Mouse (Mus musculus) neural tube, embryonic 14.5 days (tissue): ENCODE measurements around the gene Mef2c. TPM values are rescaled to one million over a fixed set of nuclear protein-coding genes. Genes with fewer than 3 reads are reported as not detected.

Source experiments
- ATAC-seq: fragments of 200-750 bp; cut with Nextera tagmentation; 2 replicates; pipeline ENCODE4 v1.8.0; 2017; ENCODE audit warnings: low read depth, mild to moderate bottlenecking, moderate TSS enrichment, moderate library complexity
- H3K27ac ChIP-seq: fragments of 300-500 bp; sonication (generic); 2 replicates; pipeline ENCODE4 v1.5.1; 2014; ENCODE audit warnings: low read depth, mild to moderate bottlenecking, control low read depth, low read length, moderate library complexity, mixed read lengths
- H3K27me3 ChIP-seq: fragments of 300-500 bp; sonication (generic); 2 replicates; pipeline ENCODE4 v1.6.1; 2014; ENCODE audit warnings: low read length; ENCODE audit not compliant: control insufficient read depth, insufficient read depth
- H3K36me3 ChIP-seq: fragments of 300-500 bp; sonication (generic); 2 replicates; pipeline ENCODE4 v1.6.1; 2014; ENCODE audit warnings: low read length, mixed read lengths; ENCODE audit not compliant: control insufficient read depth, insufficient read depth
- H3K4me1 ChIP-seq: fragments of 300-500 bp; sonication (generic); 2 replicates; pipeline ENCODE4 v1.6.1; 2014; ENCODE audit warnings: low read length; ENCODE audit not compliant: control insufficient read depth, insufficient read depth
- H3K4me2 ChIP-seq: fragments of 300-500 bp; sonication (generic); 2 replicates; pipeline ENCODE4 v1.6.1; 2014; ENCODE audit warnings: mild to moderate bottlenecking, low read depth, low read length, control low read depth
- H3K4me3 ChIP-seq: fragments of 300-500 bp; sonication (generic); 2 replicates; pipeline ENCODE4 v1.5.1; 2014; ENCODE audit warnings: low read depth, low read length, control low read depth, mixed read lengths
- H3K9ac ChIP-seq: fragments of 300-500 bp; sonication (generic); replicated peaks from 2 replicates; pipeline ENCODE4 v1.6.1; 2014; ENCODE audit warnings: low read depth, mild to moderate bottlenecking, control low read depth, low read length, mixed read lengths
- H3K9me3 ChIP-seq: fragments of 300-500 bp; sonication (generic); 2 replicates; pipeline ENCODE4 v1.6.1; 2016; ENCODE audit warnings: low read length; ENCODE audit not compliant: control insufficient read depth
- WGBS: fragments of 180-500 bp; shearing (Covaris S2); extraction: QIAGEN DNeasy Blood & Tissue Kit; methylation state at CpG from one replicate; pipeline ENCODE4 v1.1.7; 2014; 5-methylcytosine and 5-hydroxymethylcytosine counted together
- polyA plus RNA-seq: library from polyadenylated mRNA; unstranded; fragments of >200 nt; fragmentation: Nextera tagmentation; extraction: Ambion mirVana; gene quantifications from 2 replicates; pipeline ENCODE4 v1.2.1, GENCODE M21; 2014

Mef2c gene
- polyA plus RNA-seq, 1 experiment from 2014 or later, result 32.4 TPM

GRCm38 (mm10) chr13:83573327-83573726 is 69.5 kb downstream of the Mef2c start:
- Histone ChIP-seq H3K27ac (no peak overlapping the region), H3K4me1 (no peaks in the 10 kb centered on the region), H3K36me3 (no peaks in the 10 kb centered on the region), H3K9ac (no peak overlapping the region), H3K27me3 (no peaks in the 10 kb centered on the region), H3K9me3 (no peaks in the 10 kb centered on the region), H3K4me2 (no peak overlapping the region), H3K4me3 (no peak overlapping the region)
- ATAC-seq, result no peak
- 71% methylated on average over 4 of the region's 4 CpGs for WGBS

GRCm38 (mm10) chr13:83573855-83574583 is 70.2 kb downstream of the Mef2c start:
- H3K4me3 ChIP-seq, result no peak overlapping the region
- ATAC-seq, result no peak

GRCm38 (mm10) chr13:83574866-83575265 is 71.0 kb downstream of the Mef2c start:
- Histone ChIP-seq H3K27me3 (no peaks in the 10 kb centered on the region), H3K4me3 (no peak overlapping the region), H3K9me3 (no peaks in the 10 kb centered on the region), H3K36me3 (no peaks in the 10 kb centered on the region), H3K27ac (no peak overlapping the region), H3K4me1 (no peaks in the 10 kb centered on the region), H3K4me2 (no peak overlapping the region), H3K9ac (no peak overlapping the region)
- WGBS, result 70% methylated on average over 8 of the region's 8 CpGs
- no peak for ATAC-seq

More at GRCm38 (mm10) chr13:83573855-83574583, 70.2 kb downstream of the Mef2c start:
- Histone ChIP-seq H3K36me3 (no peaks in the 10 kb centered on the region), H3K27me3 (no peaks in the 10 kb centered on the region), H3K4me1 (no peaks in the 10 kb centered on the region), H3K4me2 (no peak overlapping the region), H3K27ac (no peak overlapping the region), H3K9ac (no peak overlapping the region), H3K9me3 (no peaks in the 10 kb centered on the region)
- 59% methylated on average over 8 of the region's 8 CpGs for WGBS

DNA sequence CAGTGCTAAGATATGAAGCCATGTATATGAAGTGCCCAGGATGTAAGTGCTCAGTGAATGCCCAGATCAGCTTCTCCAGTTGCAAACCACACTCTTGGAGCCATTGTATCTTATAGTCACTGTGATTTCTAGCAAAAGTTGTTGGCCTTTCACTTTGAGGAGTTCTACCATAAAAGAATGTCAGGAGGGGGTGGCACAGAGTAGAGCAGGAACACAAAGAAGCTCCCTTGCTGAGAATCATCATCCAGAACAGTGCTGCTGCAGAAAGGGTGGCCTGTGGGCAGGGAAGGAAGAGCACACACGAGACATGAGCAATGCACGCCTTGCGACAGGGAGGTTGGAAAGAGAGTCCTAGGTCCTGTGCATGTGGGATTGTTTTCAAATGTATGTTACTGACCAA is 75.6 kb downstream of the Mef2c start:
- no peaks in the 10 kb centered on the region for H3K27me3 ChIP-seq
- no peaks in the 10 kb centered on the region for H3K36me3 ChIP-seq
- no peak overlapping the region for H3K4me2 ChIP-seq
- no peaks in the 10 kb centered on the region for H3K4me1 ChIP-seq
- 85% methylated on average over 3 of the region's 3 CpGs for WGBS
- H3K27ac ChIP-seq, result no peak overlapping the region
- no peak overlapping the region for H3K4me3 ChIP-seq
- no peak overlapping the region for H3K9ac ChIP-seq
- ATAC-seq, result no peak
- H3K9me3 ChIP-seq, result no peaks in the 10 kb centered on the region

DNA sequence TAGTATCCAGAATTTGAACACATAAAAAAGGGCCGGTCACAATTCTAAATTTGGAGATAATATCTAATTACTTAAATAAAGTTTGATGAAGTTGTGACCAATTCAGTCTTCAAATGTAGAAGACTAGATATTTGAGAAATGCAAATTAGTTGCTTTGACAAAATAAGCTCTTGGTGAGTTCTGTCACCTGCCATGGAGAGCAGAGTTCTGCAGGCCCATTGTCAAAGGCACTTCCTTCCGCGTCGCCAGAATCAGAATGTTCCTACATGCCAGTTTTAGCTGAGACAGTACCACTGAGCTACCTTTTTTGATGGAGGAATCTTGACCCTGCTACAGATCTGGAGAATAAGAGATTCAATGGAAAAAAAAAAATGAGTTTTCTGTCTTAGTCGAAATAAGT is 77.0 kb downstream of the Mef2c start:
- WGBS, result 86% methylated on average over 5 of the region's 5 CpGs

DNA sequence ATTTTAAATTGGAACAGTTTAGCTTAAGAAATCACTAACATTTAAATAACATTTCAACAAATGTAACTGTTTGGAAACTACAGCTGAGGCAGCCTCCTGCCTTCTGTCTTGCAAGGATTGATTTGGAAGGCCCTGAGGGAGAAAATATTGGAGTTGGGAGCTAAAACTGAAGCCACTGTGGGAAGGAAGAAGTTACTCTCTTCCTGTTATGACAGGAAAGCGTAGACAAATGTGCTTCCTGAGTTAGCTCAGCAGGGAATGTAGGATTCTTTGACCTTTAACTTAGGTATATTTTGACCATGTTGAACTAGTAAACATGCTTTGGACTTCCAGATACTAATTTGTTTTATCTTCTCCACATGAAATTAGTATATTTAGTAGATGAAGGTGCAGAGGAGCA is 78.7 kb downstream of the Mef2c start:
- 91% methylated on average over 1 of the region's 1 CpGs for WGBS
- H3K27me3 ChIP-seq, result no peaks in the 10 kb centered on the region
- no peaks in the 10 kb centered on the region for H3K36me3 ChIP-seq
- no peak overlapping the region for H3K4me2 ChIP-seq
- no peak overlapping the region for H3K9ac ChIP-seq
- H3K9me3 ChIP-seq, result no peaks in the 10 kb centered on the region
- no peaks in the 10 kb centered on the region for H3K4me1 ChIP-seq
- H3K27ac ChIP-seq, result no peak overlapping the region
- ATAC-seq, result no peak
- H3K4me3 ChIP-seq, result no peak overlapping the region

More for the DNA sequence above, 77.0 kb downstream of the Mef2c start:
- Histone ChIP-seq H3K4me3 (no peak overlapping the region), H3K4me1 (no peaks in the 10 kb centered on the region), H3K36me3 (no peaks in the 10 kb centered on the region), H3K27ac (no peak overlapping the region), H3K4me2 (no peak overlapping the region), H3K9me3 (no peaks in the 10 kb centered on the region), H3K27me3 (no peaks in the 10 kb centered on the region), H3K9ac (no peak overlapping the region)
- ATAC-seq, result no peak

GRCm38 (mm10) chr13:83583881-83584280 is 80.0 kb downstream of the Mef2c start:
- Histone ChIP-seq H3K9me3 (no peaks in the 10 kb centered on the region), H3K4me2 (no peak overlapping the region), H3K27ac (no peak overlapping the region), H3K4me3 (no peak overlapping the region), H3K4me1 (no peaks in the 10 kb centered on the region), H3K9ac (no peak overlapping the region), H3K27me3 (no peaks in the 10 kb centered on the region), H3K36me3 (no peaks in the 10 kb centered on the region)
- no peak for ATAC-seq
- 56% methylated on average over 4 of the region's 4 CpGs for WGBS

DNA sequence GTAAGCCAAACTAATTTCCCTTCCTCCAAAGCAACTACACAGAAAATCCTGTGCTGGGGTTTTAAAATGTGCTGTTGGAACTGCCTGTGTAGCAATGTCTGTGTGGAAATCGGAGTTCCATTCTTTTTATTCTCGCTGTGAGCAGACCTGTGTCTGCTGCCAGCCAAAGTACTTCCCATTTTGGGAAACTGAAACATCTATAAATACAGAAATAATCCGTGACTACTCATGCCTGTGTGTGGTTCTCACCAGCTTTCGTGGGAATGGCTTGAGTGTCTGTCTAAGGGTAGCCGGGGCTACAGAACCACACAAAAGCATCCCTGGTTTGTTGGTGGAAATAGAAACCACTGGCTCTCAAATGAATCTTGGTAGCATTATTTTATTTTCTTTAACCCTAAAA is 81.5 kb downstream of the Mef2c start:
- Histone ChIP-seq H3K4me2 (no peak overlapping the region), H3K9ac (no peak overlapping the region), H3K4me1 (no peaks in the 10 kb centered on the region), H3K4me3 (no peak overlapping the region), H3K9me3 (no peaks in the 10 kb centered on the region), H3K27me3 (no peaks in the 10 kb centered on the region), H3K36me3 (no peaks in the 10 kb centered on the region), H3K27ac (no peak overlapping the region)
- no peak for ATAC-seq
- WGBS, result 92% methylated on average over 5 of the region's 5 CpGs

DNA sequence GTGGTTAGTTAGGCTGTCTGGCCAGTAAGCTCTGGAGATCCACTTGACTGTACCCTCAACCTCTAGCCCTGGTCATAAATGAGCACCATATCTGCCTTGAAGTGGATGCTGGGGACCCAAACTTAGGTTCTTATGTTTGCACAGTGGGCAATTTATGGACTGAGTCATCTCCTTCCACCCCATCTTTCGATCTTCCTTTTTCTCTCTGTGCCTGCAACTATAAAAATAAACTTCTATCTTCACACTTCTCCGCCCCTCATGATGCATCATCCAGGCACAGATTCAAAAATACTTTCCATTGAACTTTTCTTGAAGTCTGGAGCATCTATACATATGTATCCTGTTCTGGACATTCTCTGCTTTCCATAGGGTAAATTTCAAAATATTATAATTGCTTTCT is 84.4 kb downstream of the Mef2c start:
- Histone ChIP-seq H3K4me2 (no peak overlapping the region), H3K27me3 (no peaks in the 10 kb centered on the region), H3K4me1 (no peaks in the 10 kb centered on the region), H3K4me3 (no peak overlapping the region), H3K9me3 (no peaks in the 10 kb centered on the region), H3K36me3 (no peaks in the 10 kb centered on the region), H3K9ac (no peak overlapping the region), H3K27ac (no peak overlapping the region)
- 90% methylated on average over 2 of the region's 2 CpGs for WGBS
- ATAC-seq, result no peak
